Mouse (Mus musculus) cerebellum, adult 2 months (tissue): Measurements from ENCODE around the gene Rgs19.

ENCODE experiments used
- CTCF ChIP-seq: fragments of 200-500 bp; IDR thresholded peaks from 2 replicates; pipeline ENCODE4 v1.5.1; 2011; ENCODE audit warnings: low read depth, mild to moderate bottlenecking, control low read depth, low read length, moderate library complexity, borderline replicate concordance; ENCODE audit not compliant: insufficient read depth
- POLR2A ChIP-seq: fragments of 200-500 bp; IDR thresholded peaks from 2 replicates; pipeline ENCODE4 v1.6.1; 2011; ENCODE audit warnings: low read length, control low read depth, borderline replicate concordance; ENCODE audit not compliant: insufficient read depth

GRCm38 (mm10) chr2:181681978-181682377, 11.8 kb downstream of the Rgs19 start:
- TF ChIP-seq CTCF, result no peak
- no peak for TF ChIP-seq POLR2A
